Comparison of ENCODE assay signal across 12 mouse cellular contexts in genomic region chr6:115499540-115499939, GRCm38 (mm10). TPM values are rescaled to one million over a fixed set of nuclear protein-coding genes. Genes with fewer than 3 reads are reported as not detected.
DNase-seq lines count a peak whose midpoint lies in the region; ATAC-seq and TF ChIP-seq lines count a peak whose summit lies in the region.
"Had no signal": no experiment of that assay in that cellular context is flagged by ENCODE, and none has a peak within 500 bp of the region (broad histone marks: within the 10 kb centered on the region; RNA-seq: fewer than 3 reads in every experiment).

No protein-coding gene starts in this region.

- TF ChIP-seq CTCF in lung, postnatal 0 days (IDR thresholded peaks at IDR 0.05) = no peak

- no peak for DNase-seq in forebrain, embryonic 10.5 days (ENCODE audit: extremely low spot score, low spot score)
- DNase-seq in forebrain, embryonic 11.5 days (ENCODE audit: low spot score) = no peak
- no peak for DNase-seq in lung, postnatal 0 days (ENCODE audit: low spot score)
- DNase-seq in lung, adult 18-20 months = no peak
- peak; percentile 81 for DNase-seq in gastrocnemius, postnatal 25 days
- DNase-seq in skeletal muscle tissue, adult 2 months (ENCODE audit: low read depth, low spot score) = peak; percentile 78
- no peak for DNase-seq in thymus, postnatal 10 days (ENCODE audit: low spot score in 2 of 2)

- H3K9ac ChIP-seq in forebrain, embryonic 11.5 days (ENCODE audit: low read length) = no peak overlapping the region
- no peak overlapping the region for H3K9ac ChIP-seq in lung, postnatal 0 days (replicated peaks; ENCODE audit: low read depth)
- no peak overlapping the region for H3K9ac ChIP-seq in midbrain, embryonic 13.5 days (replicated peaks)
- H3K9ac ChIP-seq: stomach, embryonic 15.5 days had no signal

- no peaks in the 10 kb centered on the region for H3K27me3 ChIP-seq in forebrain, embryonic 10.5 days (ENCODE audit: poor library complexity, severe bottlenecking)
- H3K27me3 ChIP-seq in forebrain, embryonic 11.5 days (ENCODE audit: control insufficient read depth, insufficient read depth, low read length) = no peaks in the 10 kb centered on the region
- H3K27me3 ChIP-seq in lung, postnatal 0 days (replicated peaks; ENCODE audit: insufficient read depth, low read length) = no peaks in the 10 kb centered on the region
- no peaks in the 10 kb centered on the region for H3K27me3 ChIP-seq in midbrain, embryonic 13.5 days
- H3K27me3 ChIP-seq: CH12.LX; stomach, embryonic 15.5 days had no signal

- no peaks in the 10 kb centered on the region for H3K36me3 ChIP-seq in forebrain, embryonic 10.5 days (replicated peaks)
- H3K36me3 ChIP-seq in forebrain, embryonic 11.5 days (ENCODE audit: control insufficient read depth, insufficient read depth, low read length) = no peaks in the 10 kb centered on the region
- no peaks in the 10 kb centered on the region for H3K36me3 ChIP-seq in lung, postnatal 0 days (ENCODE audit: insufficient read depth, low read length)
- H3K36me3 ChIP-seq in midbrain, embryonic 13.5 days = no peaks in the 10 kb centered on the region
- H3K36me3 ChIP-seq: stomach, embryonic 15.5 days had no signal

- no peak for ATAC-seq in forebrain, embryonic 11.5 days (replicated peaks; ENCODE audit: low FRiP score)
- ATAC-seq in lung, postnatal 0 days = peak; percentile 43
- ATAC-seq in midbrain, embryonic 13.5 days = no peak

- 78% methylated on average over 14 of the region's 14 CpGs for WGBS in forebrain, embryonic 10.5 days
- 84% methylated on average over 14 of the region's 14 CpGs for WGBS in forebrain, embryonic 11.5 days
- 65% methylated on average over 14 of the region's 14 CpGs for WGBS in lung, postnatal 0 days
- 78% methylated on average over 14 of the region's 14 CpGs for WGBS in midbrain, embryonic 13.5 days

- peaks cover 4% of the 10 kb centered on the region; the same call in 1 of the 2 replicates for H3K4me1 ChIP-seq in forebrain, embryonic 10.5 days
- no peaks in the 10 kb centered on the region for H3K4me1 ChIP-seq in forebrain, embryonic 11.5 days (replicated peaks; ENCODE audit: control insufficient read depth, insufficient read depth, low read length)
- H3K4me1 ChIP-seq in lung, postnatal 0 days (ENCODE audit: insufficient read depth, low read depth, low read length) = no peaks in the 10 kb centered on the region
- no peaks in the 10 kb centered on the region for H3K4me1 ChIP-seq in midbrain, embryonic 13.5 days (replicated peaks)

- no peak overlapping the region for H3K4me3 ChIP-seq in forebrain, embryonic 10.5 days
- H3K4me3 ChIP-seq in forebrain, embryonic 11.5 days (ENCODE audit: low read depth, low read length) = no peak overlapping the region
- no peak overlapping the region for H3K4me3 ChIP-seq in lung, postnatal 0 days (ENCODE audit: low read depth, low read length)
- H3K4me3 ChIP-seq in midbrain, embryonic 13.5 days (replicated peaks) = no peak overlapping the region
- H3K4me3 ChIP-seq: left cerebral cortex, adult 2 months; myocyte; stomach, embryonic 15.5 days had no signal

- no peak for TF ChIP-seq EP300 in lung, postnatal 0 days (IDR thresholded peaks at IDR 0.05)

- no peaks in the 10 kb centered on the region for H3K9me3 ChIP-seq in forebrain, embryonic 10.5 days
- H3K9me3 ChIP-seq in forebrain, embryonic 11.5 days (ENCODE audit: control insufficient read depth, low read length) = no peaks in the 10 kb centered on the region
- H3K9me3 ChIP-seq in lung, postnatal 0 days (ENCODE audit: low read length) = no peaks in the 10 kb centered on the region
- no peaks in the 10 kb centered on the region for H3K9me3 ChIP-seq in midbrain, embryonic 13.5 days
- H3K9me3 ChIP-seq: stomach, embryonic 15.5 days had no signal

- H3K27ac ChIP-seq in forebrain, embryonic 10.5 days = peak overlapping the region; percentile 20; the same call in 1 of the 2 replicates
- H3K27ac ChIP-seq in forebrain, embryonic 11.5 days (ENCODE audit: low read depth, low read length) = no peak overlapping the region
- no peak overlapping the region for H3K27ac ChIP-seq in lung, postnatal 0 days (ENCODE audit: low read length)
- no peak overlapping the region for H3K27ac ChIP-seq in midbrain, embryonic 13.5 days
- H3K27ac ChIP-seq: left cerebral cortex, adult 2 months; stomach, embryonic 15.5 days had no signal

- H3K4me2 ChIP-seq in forebrain, embryonic 11.5 days (ENCODE audit: low read depth, low read length, severe bottlenecking) = no peak overlapping the region
- no peak overlapping the region for H3K4me2 ChIP-seq in lung, postnatal 0 days (replicated peaks; ENCODE audit: low read depth, low read length)
- no peak overlapping the region for H3K4me2 ChIP-seq in midbrain, embryonic 13.5 days (replicated peaks)
- H3K4me2 ChIP-seq: stomach, embryonic 15.5 days had no signal

RNA-seq across cellular contexts. Expression of gene Tsen2, which starts 44.9 kb away (rescaled TPM):
- 37.7 and 39.9 TPM in 2 replicates for polyA plus RNA-seq in forebrain, embryonic 10.5 days (2016; fragmentation: Nextera tagmentation; extraction: Ambion mirVana)
- 33.8 and 34.6 TPM in 2 replicates for polyA plus RNA-seq in forebrain, embryonic 11.5 days (2014; fragmentation: Nextera tagmentation; extraction: Ambion mirVana)
- 8.7 and 9.6 TPM in 2 replicates for polyA plus RNA-seq in lung, postnatal 0 days (2015; fragmentation: Nextera tagmentation; extraction: Ambion mirVana)
- total RNA-seq in gastrocnemius, postnatal 25 days (2021) = 1 to 10 TPM; 5.8 to 6.1 TPM
- 32.9 and 35.2 TPM in 2 replicates for polyA plus RNA-seq in midbrain, embryonic 13.5 days (2015; fragmentation: Nextera tagmentation; extraction: Ambion mirVana)

Comparison
In these comparisons a context has a peak if more than half of its experiments do, and no peak if none do; other contexts are left out.
1. DNase-seq: peak in gastrocnemius, postnatal 25 days (single experiment) and skeletal muscle tissue, adult 2 months (single experiment); none in forebrain, embryonic 10.5 days (single experiment), forebrain, embryonic 11.5 days (single experiment), lung, postnatal 0 days (single experiment), lung, adult 18-20 months (0 of 2) and thymus, postnatal 10 days (0 of 2).